Mouse (Mus musculus) kidney, postnatal 0 days (tissue): ENCODE measurements around the gene Sdc4. TPM values are rescaled to one million over a fixed set of nuclear protein-coding genes. Genes with fewer than 3 reads are reported as not detected.

Experiments used
- ATAC-seq: fragments of 200-750 bp; cut with Nextera tagmentation; replicated peaks from 2 replicates; pipeline ENCODE4 v1.8.0; 2017; ENCODE audit warnings: low read depth, moderate number of reproducible peaks, moderate TSS enrichment, moderate library complexity; ENCODE audit not compliant: low FRiP score
- DNase-seq: peaks from one replicate; pipeline ENCODE4 v3.0.0-alpha.2; 2016; ENCODE audit warnings: low spot score
- H3K27ac ChIP-seq: fragments of 300-500 bp; sonication (generic); 2 replicates; pipeline ENCODE4 v1.5.1; 2014; ENCODE audit warnings: mild to moderate bottlenecking
- H3K27me3 ChIP-seq: fragments of 300-500 bp; sonication (generic); 2 replicates; pipeline ENCODE4 v1.6.1; 2014; ENCODE audit warnings: low read length, mixed read lengths; ENCODE audit not compliant: insufficient read depth
- H3K36me3 ChIP-seq: fragments of 300-500 bp; sonication (generic); 2 replicates; pipeline ENCODE4 v1.6.1; 2014; ENCODE audit warnings: low read length, mixed read lengths; ENCODE audit not compliant: insufficient read depth
- H3K4me1 ChIP-seq: fragments of 300-500 bp; sonication (generic); replicated peaks from 2 replicates; pipeline ENCODE4 v1.6.1; 2014; ENCODE audit warnings: antibody characterized with exemption, low read length, mixed read lengths; ENCODE audit not compliant: insufficient read depth
- H3K4me2 ChIP-seq: fragments of 300-500 bp; sonication (generic); 2 replicates; pipeline ENCODE4 v1.6.1; 2014; ENCODE audit warnings: mild to moderate bottlenecking, low read length, moderate library complexity, mixed read lengths
- H3K4me3 ChIP-seq: fragments of 300-500 bp; sonication (generic); replicated peaks from 2 replicates; pipeline ENCODE4 v1.5.1; 2014; ENCODE audit warnings: low read depth, low read length
- H3K9ac ChIP-seq: fragments of 300-500 bp; sonication (generic); 2 replicates; pipeline ENCODE4 v1.6.1; 2014; ENCODE audit warnings: low read depth, low read length
- H3K9me3 ChIP-seq: fragments of 300-500 bp; sonication (generic); replicated peaks from 2 replicates; pipeline ENCODE4 v1.6.1; 2016; ENCODE audit warnings: low read length, inconsistent platforms, mixed read lengths
- CTCF ChIP-seq: IDR thresholded peaks from 2 replicates; pipeline ENCODE4 v1.5.1; 2016; ENCODE audit warnings: antibody characterized with exemption, low read depth, mild to moderate bottlenecking, moderate library complexity
- WGBS: fragments of 180-500 bp; shearing (Covaris S2); extraction: QIAGEN DNeasy Blood & Tissue Kit; methylation state at CpG from one replicate; pipeline ENCODE4 v1.1.7; 2014; 5-methylcytosine and 5-hydroxymethylcytosine counted together
- polyA plus RNA-seq: library from polyadenylated mRNA; unstranded; fragments of >200 nt; fragmentation: Nextera tagmentation; extraction: Ambion mirVana; gene quantifications from 2 replicates; pipeline ENCODE4 v1.2.1, GENCODE M21; 2015

Sdc4 gene
- polyA plus RNA-seq = 183 and 227 TPM in 2 replicates

GRCm38 (mm10) chr2:164443460-164444000 is at the start of gene Sdc4:
Sdc4 (minus strand) TSS chr2:164443887.
- H3K4me2 ChIP-seq = peak within 1 kb of the TSS; percentile 63
- peak within 1 kb of the TSS; percentile 70 for H3K4me3 ChIP-seq
- no peaks in the 10 kb centered on the region for H3K36me3 ChIP-seq
- 11% methylated on average over 18 of the region's 18 CpGs for WGBS
- TF ChIP-seq CTCF = no peak
- ATAC-seq = no peak
- peak within 1 kb of the TSS; percentile 83 for H3K9ac ChIP-seq
- DNase-seq = no peak
- peak within 1 kb of the TSS; percentile 87 for H3K27ac ChIP-seq
- peaks cover 6% of the 10 kb centered on the region for H3K4me1 ChIP-seq
- no peaks in the 10 kb centered on the region for H3K9me3 ChIP-seq
- H3K27me3 ChIP-seq = no peaks in the 10 kb centered on the region

- Histone ChIP-seq H3K27me3 (no peaks in the 10 kb centered on the region), H3K4me1 (0 out of 2 replicates have a peak, but pooled peaks cover 5% of the 10 kb centered on the region), H3K27ac (no peak overlapping the region), H3K9ac (no peak overlapping the region), H3K4me2 (no peak overlapping the region), H3K9me3 (no peaks in the 10 kb centered on the region), H3K4me3 (no peak overlapping the region), H3K36me3 (0 out of 2 replicates have a peak, but pooled peaks cover 4% of the 10 kb centered on the region)
- ATAC-seq = no peak
- TF ChIP-seq CTCF = no peak
- DNase-seq = no peak
- 78% methylated on average over 9 of the region's 9 CpGs for WGBS
Measured at GRCm38 (mm10) chr2:164487812-164488211, 44.1 kb upstream of the Sdc4 start.

GRCm38 (mm10) chr2:164487115-164487527 is 43.4 kb upstream of the Sdc4 start:
- H3K27ac ChIP-seq = peak overlapping the region; percentile 71; the same call in 1 of the 2 replicates
- DNase-seq (no peak), ATAC-seq (no peak; the same call in 1 of the 2 replicates)
- peak overlapping the region; percentile 99 for H3K4me2 ChIP-seq
- H3K27me3 ChIP-seq = no peaks in the 10 kb centered on the region
- no peak for TF ChIP-seq CTCF
- 0 out of 2 replicates have a peak, but pooled peaks cover 4% of the 10 kb centered on the region for H3K36me3 ChIP-seq
- H3K4me1 ChIP-seq = 0 out of 2 replicates have a peak, but pooled peaks cover 5% of the 10 kb centered on the region
- no peaks in the 10 kb centered on the region for H3K9me3 ChIP-seq
- 12% methylated on average over 11 of the region's 11 CpGs for WGBS
- peak overlapping the region; percentile 88 for H3K4me3 ChIP-seq
- H3K9ac ChIP-seq = peak overlapping the region; percentile 81

GRCm38 (mm10) chr2:164486258-164487114 is 42.8 kb upstream of the Sdc4 start:
- Histone ChIP-seq H3K27ac (peak overlapping the region; percentile 71), H3K36me3 (0 out of 2 replicates have a peak, but pooled peaks cover 4% of the 10 kb centered on the region), H3K27me3 (no peaks in the 10 kb centered on the region), H3K4me1 (0 out of 2 replicates have a peak, but pooled peaks cover 5% of the 10 kb centered on the region), H3K4me3 (peak overlapping the region; percentile 88), H3K4me2 (peak overlapping the region; percentile 99), H3K9me3 (no peaks in the 10 kb centered on the region), H3K9ac (peak overlapping the region; percentile 81)
- DNase-seq (peak; percentile 72), ATAC-seq (peak; percentile 59)
- TF ChIP-seq CTCF = peak; percentile 22; the same call in 1 of the 2 replicates
- under 1% methylated on average over 58 of the region's 90 CpGs for WGBS

- ATAC-seq = peak; percentile 85
- Histone ChIP-seq H3K9me3 (no peaks in the 10 kb centered on the region), H3K27ac (peak within 1 kb of the TSS; percentile 71), H3K9ac (peak within 1 kb of the TSS; percentile 81), H3K27me3 (no peaks in the 10 kb centered on the region), H3K4me2 (peak within 1 kb of the TSS; percentile 99), H3K36me3 (0 out of 2 replicates have a peak, but pooled peaks cover 4% of the 10 kb centered on the region), H3K4me3 (peak within 1 kb of the TSS; percentile 88), H3K4me1 (0 out of 2 replicates have a peak, but pooled peaks cover 5% of the 10 kb centered on the region)
- under 1% methylated on average over 26 of the region's 26 CpGs for WGBS
- no peak for TF ChIP-seq CTCF
- peak; percentile 50 for DNase-seq
Measured at GRCm38 (mm10) chr2:164485681-164486257, 42.1 kb upstream of the Sdc4 start, which contains the start of gene Dbndd2. Dbndd2 (plus strand) TSS chr2:164486106.

- 85% methylated on average over 6 of the region's 6 CpGs for WGBS
- no peaks in the 10 kb centered on the region for H3K4me1 ChIP-seq
- H3K36me3 ChIP-seq = peaks cover 8% of the 10 kb centered on the region; the same call in 1 of the 2 replicates
- no peak within 1 kb of the TSS for H3K27ac ChIP-seq
- H3K27me3 ChIP-seq = no peaks in the 10 kb centered on the region
- no peak for TF ChIP-seq CTCF
- no peak within 1 kb of the TSS for H3K4me2 ChIP-seq
- no peak within 1 kb of the TSS for H3K4me3 ChIP-seq
- DNase-seq (no peak), ATAC-seq (no peak)
- H3K9me3 ChIP-seq = no peaks in the 10 kb centered on the region
- no peak within 1 kb of the TSS for H3K9ac ChIP-seq
Measured at GRCm38 (mm10) chr2:164473624-164474023, 29.9 kb upstream of the Sdc4 start, which contains the start of gene Trp53tg5. Trp53tg5 (minus strand) TSS chr2:164473724.
